Mouse (Mus musculus): ENCODE data around the gene Auts2.
A peak's percentile ranks its signal among the peaks of the same experiment; 100 is the strongest.
"Not testable (repeated sequence)": the region's sequence is repeated elsewhere in the genome, so short reads cannot be mapped to it uniquely, and the experiment has no call there.

Gene Auts2

DNA sequence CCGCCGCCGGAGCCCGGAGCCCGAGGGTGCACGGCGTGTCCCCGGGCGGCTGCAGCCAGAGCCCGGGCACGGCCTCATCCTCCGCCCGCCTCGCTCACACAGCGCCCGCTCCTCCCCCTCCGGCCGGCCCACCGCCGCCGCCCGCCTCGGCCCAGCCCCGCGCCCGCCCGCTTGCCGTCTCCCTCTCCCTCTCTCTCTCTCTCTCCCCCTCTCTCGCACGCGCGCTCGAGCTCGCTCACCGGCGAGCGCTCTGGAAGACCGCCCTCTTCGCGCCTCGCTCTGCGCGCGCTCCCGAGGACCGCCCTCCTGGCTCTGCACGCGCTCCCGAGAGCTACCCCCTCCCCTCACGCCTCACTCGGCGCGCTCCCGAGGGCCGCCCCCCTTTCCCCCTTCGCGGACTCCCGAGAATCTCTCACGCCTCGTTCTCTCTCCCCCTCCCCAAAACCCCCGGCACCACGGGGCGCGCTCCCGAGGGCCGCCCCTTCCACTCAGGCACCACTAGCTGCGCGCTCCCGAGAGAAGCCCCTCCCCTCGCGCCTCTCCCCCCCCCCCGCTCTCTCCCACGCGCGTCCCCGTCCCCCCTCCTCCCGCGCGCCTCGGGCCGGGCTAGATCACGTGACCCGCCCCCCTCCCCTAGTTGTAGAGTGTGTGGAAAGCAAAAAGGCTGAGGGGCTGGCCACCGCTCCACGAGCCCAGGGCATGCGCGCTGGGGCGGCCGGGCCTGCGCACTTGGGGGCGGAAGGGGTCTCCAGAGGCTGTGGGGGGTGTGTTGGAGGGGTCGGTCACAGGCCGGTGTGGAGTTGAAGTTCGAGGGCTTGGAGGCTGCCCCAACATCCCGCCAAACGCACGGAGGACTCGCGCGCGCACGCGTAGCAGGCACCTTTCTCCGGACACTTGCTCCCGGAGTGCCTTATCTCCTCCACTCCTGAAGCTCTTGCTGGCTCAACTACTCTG, at the start of gene Auts2:
Auts2 (minus strand) TSS at position 227 of the 954 bp plus-strand sequence.
- DNase-seq, result peak; percentile 85

DNA sequence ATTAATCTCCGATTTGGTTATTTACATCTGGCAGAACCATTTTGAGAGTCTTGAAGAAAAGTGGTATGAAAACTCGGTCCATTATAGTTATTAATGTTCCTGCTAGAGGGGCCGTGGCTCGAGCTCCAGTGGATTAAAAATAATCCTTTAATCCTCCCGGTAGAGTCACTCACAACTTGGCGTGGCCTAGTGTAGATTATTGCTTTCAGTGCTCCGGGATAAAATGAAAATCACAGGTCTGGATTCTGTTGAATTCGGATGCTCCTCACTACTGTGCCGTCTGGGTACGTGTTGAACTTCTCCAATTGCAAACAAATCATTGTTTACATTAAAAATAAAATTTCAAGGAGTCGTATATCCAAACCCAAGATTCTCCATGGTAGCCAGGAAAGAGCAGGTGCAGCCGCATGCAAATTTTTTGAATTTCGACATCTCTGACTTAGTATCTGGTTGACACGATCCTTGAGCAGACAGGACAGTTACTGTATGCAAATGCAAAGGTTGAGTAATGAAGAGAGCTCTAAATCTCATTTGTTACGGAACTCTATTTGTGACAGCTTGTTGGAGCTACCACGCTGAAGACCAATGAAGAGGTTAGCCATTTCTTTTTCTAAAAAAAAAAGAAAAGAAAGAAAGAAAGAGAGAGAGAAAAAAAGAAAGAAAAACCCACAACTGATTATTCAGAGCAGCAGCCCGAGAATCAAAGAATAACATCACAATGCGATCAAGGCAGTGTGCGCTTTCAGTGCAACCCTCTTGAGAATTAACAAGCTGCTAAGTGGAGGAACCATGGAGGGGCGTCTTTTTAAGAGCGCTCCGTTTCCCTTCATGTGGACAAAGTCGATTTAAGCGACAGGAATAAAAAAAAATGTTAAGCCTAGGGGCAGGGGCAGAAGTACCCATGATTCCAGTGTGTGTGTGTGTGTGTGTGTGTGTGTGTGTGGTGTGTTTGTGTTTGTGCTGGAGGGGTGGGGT, 48.9 kb upstream of the Auts2 start:
- DNase-seq, result no peak

DNA sequence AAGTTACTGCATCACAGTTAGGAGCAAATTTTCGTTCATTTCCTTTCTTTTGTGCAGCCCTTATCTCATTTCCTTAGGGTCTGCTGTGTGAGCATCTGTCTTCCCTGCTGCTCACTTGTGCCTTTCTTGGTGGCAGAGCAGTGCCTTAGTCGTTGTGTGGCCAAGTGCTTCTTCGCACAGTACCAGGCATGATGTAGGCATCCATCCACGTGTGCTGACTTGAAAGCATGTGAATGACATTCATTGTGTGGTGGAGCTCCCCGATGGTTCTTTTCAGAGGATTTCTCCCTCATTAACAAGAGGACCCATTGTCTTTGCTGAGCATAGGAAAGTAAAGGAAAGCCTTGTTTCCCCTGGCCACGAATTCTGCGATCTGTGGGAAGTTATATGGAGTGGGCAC, 36.6 kb upstream of the Auts2 start:
- DNase-seq, result no peak

DNA sequence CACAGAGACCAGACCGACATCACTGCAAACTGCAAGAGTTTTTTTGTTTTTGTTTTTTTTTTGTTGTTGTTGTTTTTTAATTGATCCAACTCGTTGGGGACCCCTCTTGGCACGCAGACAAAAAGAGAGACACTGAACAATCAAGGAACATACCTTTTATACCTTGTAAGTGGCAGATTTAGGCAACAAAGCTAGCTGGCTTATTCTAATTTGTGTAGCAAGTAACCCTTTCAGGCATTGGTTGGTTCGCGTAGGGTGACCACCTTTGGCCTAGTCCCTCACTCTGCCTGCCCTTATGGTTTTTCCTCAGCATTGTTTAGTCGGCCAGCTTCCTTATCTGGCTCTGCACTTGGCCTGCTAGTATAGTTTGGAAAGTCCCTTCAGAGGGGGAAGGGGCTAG, 17.6 kb upstream of the Auts2 start:
- DNase-seq, result not testable (repeated sequence)

DNA sequence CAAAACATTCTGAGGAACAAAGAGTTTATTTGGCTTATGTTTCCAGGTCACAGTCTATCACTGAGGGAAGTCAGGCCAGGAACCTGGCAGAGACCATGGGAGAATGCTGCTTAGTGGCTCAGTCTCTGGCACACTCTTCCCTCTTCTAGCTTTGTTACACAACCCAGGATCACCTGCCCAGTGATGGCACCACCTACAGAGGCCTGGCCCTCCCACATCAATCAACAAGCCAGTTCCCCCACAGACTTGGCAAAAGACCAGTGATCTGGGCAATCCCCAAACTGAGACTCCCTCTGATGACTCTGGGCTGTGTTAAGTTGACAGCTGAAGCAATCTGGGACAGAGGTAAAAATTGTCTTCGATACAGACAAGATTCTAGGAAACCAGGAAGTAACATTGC, 2.6 kb upstream of the Auts2 start:
- DNase-seq, result no peak

DNA sequence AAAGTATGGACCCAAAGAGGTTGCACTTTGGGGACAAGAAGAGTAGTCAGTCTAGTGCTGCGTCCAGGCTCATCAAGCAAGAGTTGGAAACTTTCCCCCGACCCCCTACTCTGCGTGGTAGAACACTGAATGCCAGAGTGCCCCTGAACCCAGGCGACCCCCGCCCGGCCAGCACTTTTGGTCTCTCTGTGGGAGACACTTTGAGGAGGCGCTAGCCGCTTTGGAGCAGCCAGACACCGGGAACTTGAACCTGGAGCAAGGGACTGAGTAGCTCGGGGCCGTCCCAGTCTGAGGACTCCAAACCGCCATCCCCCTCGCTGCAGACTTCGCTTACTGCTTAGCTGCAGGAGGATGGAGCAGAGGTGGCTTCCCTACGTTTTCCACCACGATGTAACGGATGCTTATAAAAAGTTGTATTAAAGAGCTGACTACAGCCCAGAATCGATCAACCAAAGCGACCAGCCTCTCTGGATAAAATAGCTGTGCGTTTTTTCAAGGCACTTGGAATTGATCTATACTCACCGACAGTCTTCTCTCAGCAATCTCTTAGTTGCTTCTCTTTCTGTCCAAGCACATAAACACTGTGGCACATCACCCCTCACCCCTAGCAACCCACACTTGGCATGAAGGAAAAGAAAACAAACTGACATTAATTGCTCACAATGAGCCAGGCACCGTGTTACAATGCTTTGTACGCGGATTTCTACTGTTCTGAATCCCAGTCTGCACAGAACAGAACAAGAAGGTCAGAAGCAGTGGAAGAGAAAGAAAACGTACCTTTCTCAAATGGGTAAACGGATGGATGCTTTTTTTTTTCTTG, 1.2 kb upstream of the Auts2 start:
- peak; percentile 28 for DNase-seq

DNA sequence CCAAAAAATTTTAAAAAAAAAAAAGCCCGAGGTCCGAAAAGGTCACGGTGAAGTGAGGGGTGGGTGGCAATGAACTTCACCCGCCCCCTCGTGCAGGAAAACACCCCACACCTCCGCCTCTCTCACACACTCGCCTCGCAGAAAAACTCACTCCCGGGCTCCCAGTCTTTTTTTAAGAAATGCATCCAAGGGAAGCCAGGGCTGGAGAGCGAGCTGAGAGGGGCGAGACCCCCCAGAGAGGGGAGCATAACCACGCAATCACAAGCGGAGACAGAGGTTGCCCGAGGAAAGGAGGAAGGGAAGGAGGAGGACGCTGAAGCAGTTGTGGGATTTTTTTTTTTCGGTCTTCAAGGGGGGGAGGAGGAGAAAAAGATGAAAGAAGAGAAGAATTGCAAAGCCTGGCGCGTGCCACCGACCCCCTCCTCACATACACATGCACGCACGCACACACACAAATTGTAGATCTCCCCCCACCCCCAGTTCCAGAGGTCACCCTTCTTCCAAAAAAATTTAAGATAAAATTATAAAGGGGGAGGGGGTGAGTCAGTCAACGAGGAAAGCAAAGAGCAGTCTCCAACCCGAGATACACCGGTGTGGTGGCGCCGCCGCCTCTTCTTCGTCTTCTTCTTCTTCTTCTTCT, 643 bp downstream of the Auts2 start:
- DNase-seq, result peak; percentile 25

- DNase-seq, result no peak
Measured at GRCm38 (mm10) chr5:132541951-132542350, 1.2 kb downstream of the Auts2 start.

DNA sequence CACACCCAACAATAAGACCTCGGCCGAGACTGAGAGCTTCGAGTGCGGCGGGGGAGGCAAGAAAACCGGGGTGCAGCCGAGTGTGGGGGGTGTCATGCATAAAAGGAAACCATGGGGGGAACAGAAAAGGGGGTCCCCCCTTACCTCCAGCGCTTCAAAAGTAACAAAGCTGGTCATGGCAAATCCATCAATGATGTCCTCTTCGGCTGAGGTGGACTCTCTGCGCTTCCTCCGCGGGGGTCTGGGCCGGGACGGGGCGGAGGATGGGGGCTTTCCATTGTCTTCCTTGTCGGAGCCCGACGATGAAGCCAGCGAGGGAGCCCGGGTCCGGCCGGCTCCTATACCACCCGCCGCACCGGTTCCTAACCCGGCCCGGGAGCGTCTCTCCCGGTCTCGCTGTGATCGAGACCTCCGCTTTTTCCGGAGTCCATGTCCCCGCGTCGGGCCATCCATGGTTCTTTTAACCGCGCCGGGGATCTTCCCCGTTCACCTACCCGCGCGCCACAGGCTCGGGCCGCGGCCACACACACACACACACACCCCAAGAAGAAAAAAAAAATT, 1.7 kb downstream of the Auts2 start:
- DNase-seq, result peak; percentile 41

- peak; percentile 36 for DNase-seq
Measured at GRCm38 (mm10) chr5:132540841-132541311, 2.3 kb downstream of the Auts2 start.

GRCm38 (mm10) chr5:132537475-132537874, 5.7 kb downstream of the Auts2 start:
- no peak for DNase-seq

- DNase-seq, result no peak
Measured at GRCm38 (mm10) chr5:132526395-132526794, 16.7 kb downstream of the Auts2 start.

GRCm38 (mm10) chr5:132521358-132521873, 21.7 kb downstream of the Auts2 start:
- no peak for DNase-seq

- DNase-seq, result no peak
Measured at GRCm38 (mm10) chr5:132517879-132518278, 25.3 kb downstream of the Auts2 start.

DNA sequence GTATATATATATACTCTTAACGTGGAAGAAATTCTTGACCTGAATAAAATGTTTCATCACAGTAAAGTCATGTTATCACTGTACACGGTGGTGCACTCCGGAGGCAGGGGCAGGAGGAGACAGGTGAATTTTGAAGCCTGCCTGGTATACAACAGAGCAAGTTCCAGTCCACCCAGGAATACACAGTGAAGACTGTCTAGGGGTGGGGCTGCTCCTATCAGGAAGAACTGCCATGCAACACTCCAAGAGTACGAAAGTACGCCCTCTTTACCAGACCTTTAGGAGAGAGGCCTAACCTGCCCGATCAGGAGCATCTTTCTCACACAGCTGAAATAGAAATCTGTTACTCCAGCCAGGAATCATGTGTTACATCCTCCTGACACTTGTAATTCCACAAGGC, 28.6 kb downstream of the Auts2 start:
- no peak for DNase-seq

DNA sequence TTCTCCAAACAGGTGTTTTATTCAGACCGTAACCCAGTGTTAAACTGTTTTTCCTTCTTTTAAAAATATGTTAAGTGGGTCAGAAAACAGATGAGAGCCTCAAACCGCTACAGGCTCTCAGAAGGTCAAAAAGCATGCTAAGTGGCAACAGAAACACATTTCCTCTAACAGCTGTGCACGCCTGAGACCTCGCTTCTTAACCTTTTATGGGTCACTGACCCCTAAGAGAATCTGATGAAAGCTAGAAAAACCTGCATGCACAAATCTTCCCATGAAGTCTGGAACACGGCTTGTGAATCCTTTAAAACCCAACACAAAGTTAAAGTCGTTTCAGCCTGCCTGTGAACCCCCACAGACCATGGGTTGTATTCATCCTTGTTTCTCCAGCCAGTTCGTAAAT, 29.9 kb downstream of the Auts2 start:
- no peak for DNase-seq

GRCm38 (mm10) chr5:132509464-132509885, 33.7 kb downstream of the Auts2 start:
- no peak for DNase-seq

DNA sequence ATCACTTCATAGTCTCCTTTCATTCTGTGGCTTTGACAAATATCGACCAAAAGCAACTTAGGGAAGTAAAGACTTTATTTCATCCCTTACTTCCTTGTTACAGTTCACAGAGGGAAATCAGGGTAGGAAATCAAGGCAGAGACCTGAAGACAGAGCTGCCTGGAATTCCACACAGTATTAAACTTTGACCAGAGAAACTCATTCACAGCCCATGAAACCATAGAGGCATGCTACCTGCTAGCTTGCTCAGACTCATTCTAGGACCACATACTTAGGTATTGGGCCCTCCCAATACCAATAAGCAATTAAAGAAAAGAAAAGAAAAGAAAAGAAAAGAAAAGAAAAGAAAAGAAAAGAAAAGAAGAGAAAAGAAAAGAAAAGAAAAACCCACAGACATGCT, 38.3 kb downstream of the Auts2 start:
- DNase-seq, result no peak

GRCm38 (mm10) chr5:132503431-132503830, 39.7 kb downstream of the Auts2 start:
- no peak for DNase-seq

GRCm38 (mm10) chr5:132502036-132502435, 41.1 kb downstream of the Auts2 start:
- no peak for DNase-seq

- no peak for DNase-seq
Measured at GRCm38 (mm10) chr5:132500817-132501231, 42.3 kb downstream of the Auts2 start.

Data from cerebellum, adult 8-10 months (tissue).